Mouse (Mus musculus) liver (tissue): ENCODE measurements around the gene Serpinb7.

Source experiments
- DNase-seq: peaks from one replicate; pipeline ENCODE4 v3.0.0-alpha.2; 2020; ENCODE audit warnings: mixed read lengths

The Serpinb7 gene

DNA sequence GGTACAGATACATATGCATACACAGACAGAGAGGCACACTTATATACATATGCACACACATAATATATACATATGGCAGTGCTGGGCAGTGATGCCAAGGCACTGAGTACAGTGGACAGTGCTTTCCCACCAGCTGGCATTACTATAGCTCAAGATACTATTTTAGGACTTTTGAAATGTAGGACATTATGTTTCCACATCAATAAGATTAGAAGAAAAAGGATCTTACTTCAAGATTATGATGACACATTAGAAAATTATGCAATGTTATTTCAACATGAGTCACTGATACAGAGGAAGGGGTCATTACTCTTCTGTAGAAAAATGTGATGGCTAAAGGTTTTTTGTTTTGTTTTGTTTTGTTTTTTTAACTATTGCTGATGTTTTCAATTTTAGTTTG is 102.6 kb downstream of the Serpinb7 start:
- DNase-seq = no peak
